Mouse (Mus musculus): ENCODE results near the gene Fbxo17. TPM values are rescaled to one million over a fixed set of nuclear protein-coding genes. Genes with fewer than 3 reads are reported as not detected.

The Fbxo17 gene
- polyA plus RNA-seq, 1 experiment: 5.9 TPM

DNA sequence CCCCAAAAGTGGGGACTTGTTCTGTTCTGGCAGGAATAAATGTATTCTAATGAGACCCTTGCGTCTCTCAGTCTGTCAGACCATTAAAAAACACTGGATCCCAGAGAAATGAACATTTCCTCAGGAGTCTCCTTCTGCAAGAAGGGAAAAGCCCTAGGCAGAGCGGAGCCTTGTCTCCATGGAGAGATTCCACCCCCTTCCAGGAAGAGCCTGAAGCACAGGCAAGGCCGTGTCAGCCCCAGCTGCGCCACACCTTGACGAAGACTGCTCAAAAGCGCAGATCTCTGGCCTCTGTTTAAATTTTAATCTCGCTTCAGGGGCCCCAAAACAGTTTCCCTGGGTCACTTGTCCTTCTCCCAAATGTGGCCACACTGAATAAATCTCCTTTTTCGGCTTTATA lies 39.0 kb upstream of the Fbxo17 start:
- WGBS: 90% methylated on average over 8 of the region's 8 CpGs
- Histone ChIP-seq H3K4me1 (ENCODE audit: control insufficient read depth, insufficient read depth, insufficient read length) (peaks cover 2% of the 10 kb centered on the region; the same call in 1 of the 2 replicates), H3K36me3 (ENCODE audit: control insufficient read depth, insufficient read depth, low read length) (no peaks in the 10 kb centered on the region), H3K27me3 (ENCODE audit: control insufficient read depth, insufficient read depth, low read length) (no peaks in the 10 kb centered on the region), H3K4me3 (ENCODE audit: extremely low read depth, insufficient read depth, insufficient read length) (no peak overlapping the region), H3K27ac (ENCODE audit: insufficient read depth, low read length) (peak overlapping the region; percentile 55; the same call in 1 of the 2 replicates)
- DNase-seq (ENCODE audit: low read depth in 1 of 2, low spot score in 2 of 2): no peak
- TF ChIP-seq POLR2A (IDR thresholded peaks at IDR 0.05; ENCODE audit: low read depth, low read length) (no peak), CTCF (IDR thresholded peaks at IDR 0.05; ENCODE audit: extremely low read depth, insufficient read depth, insufficient read length, insufficient replicate concordance) (no peak)

DNA sequence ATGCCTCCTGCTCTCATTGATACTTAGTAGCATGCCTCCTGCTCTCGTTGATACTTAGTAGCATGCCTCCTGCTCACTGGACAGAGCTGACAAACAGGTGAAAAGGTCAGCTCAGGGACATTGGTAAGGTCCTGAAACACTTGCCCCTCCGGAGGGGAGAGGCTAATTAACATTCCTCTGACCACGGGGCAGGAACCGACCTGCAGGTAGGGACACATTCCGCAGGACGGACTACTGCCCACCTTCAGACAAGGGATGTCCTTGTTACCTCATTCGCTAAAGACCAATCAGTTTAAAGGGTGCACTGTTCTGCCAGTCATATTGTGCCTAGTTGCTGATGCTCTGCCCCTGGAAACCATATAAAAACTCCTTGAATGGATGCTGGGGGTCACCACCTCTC lies 25.5 kb upstream of the Fbxo17 start:
- Histone ChIP-seq H3K27me3 (ENCODE audit: control insufficient read depth, insufficient read depth, low read length) (peaks cover 3% of the 10 kb centered on the region; the same call in 1 of the 2 replicates), H3K4me3 (ENCODE audit: extremely low read depth, insufficient read depth, insufficient read length) (no peak overlapping the region), H3K4me1 (ENCODE audit: control insufficient read depth, insufficient read depth, insufficient read length) (peaks cover 4% of the 10 kb centered on the region), H3K27ac (ENCODE audit: insufficient read depth, low read length) (no peak overlapping the region), H3K36me3 (ENCODE audit: control insufficient read depth, insufficient read depth, low read length) (no peaks in the 10 kb centered on the region)
- TF ChIP-seq POLR2A (IDR thresholded peaks at IDR 0.05; ENCODE audit: low read depth, low read length): no peak
- no peak for TF ChIP-seq CTCF (IDR thresholded peaks at IDR 0.05; ENCODE audit: extremely low read depth, insufficient read depth, insufficient read length, insufficient replicate concordance)
- no peak for DNase-seq (ENCODE audit: low read depth in 1 of 2, low spot score in 2 of 2)
- 74% methylated on average over 7 of the region's 7 CpGs for WGBS

DNA sequence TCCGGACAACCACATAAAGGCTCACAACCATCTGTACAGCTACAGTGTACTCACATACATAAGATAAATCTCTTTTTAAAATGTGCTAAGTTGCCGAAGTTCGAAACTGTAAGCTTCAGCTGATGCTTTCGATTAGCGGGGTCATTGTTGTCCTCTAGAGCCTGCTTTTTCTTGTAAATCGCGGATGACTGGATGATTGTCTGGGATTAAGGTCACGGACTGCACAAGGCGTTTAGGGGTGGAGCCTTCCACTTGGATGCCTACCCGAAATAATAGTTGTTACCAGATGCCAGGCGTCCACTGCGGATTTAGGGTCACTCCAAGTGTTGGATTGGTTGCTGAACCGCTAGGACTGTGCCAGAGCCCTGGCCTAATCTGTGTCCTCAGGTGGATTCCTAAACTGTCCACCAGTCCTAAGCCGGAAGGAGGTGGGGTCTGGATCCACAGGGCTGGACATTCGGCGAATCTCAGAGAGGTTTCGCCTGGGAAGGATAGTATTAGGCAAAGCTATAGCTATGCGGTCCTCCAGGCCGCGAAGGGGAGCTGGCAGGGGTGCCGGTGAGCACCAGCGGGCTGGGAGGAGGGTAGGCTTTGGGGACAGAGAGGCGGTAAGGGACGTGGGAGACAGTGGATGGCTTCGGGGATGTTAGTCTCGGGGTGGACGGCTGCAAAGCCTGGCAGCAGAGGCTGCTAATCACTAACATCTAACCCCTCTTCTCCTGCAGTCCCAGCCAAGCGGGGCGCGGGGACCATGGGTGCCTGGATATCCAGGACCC lies 23.9 kb upstream of the Fbxo17 start, which contains the start of gene Fbxo27:
Gene Fbxo27, plus strand, starts transcription at position 305 of the 776 bp plus-strand sequence.
- peaks cover 3% of the 10 kb centered on the region; the same call in 1 of the 2 replicates for H3K27me3 ChIP-seq (ENCODE audit: control insufficient read depth, insufficient read depth, low read length)
- H3K4me3 ChIP-seq (ENCODE audit: extremely low read depth, insufficient read depth, insufficient read length): peak within 1 kb of the TSS; percentile 45; the same call in 1 of the 2 replicates
- H3K36me3 ChIP-seq (ENCODE audit: control insufficient read depth, insufficient read depth, low read length): no peaks in the 10 kb centered on the region
- WGBS: 55% methylated on average over 30 of the region's 30 CpGs
- no peak for DNase-seq (ENCODE audit: low read depth in 1 of 2, low spot score in 2 of 2)
- no peak for TF ChIP-seq CTCF (IDR thresholded peaks at IDR 0.05; ENCODE audit: extremely low read depth, insufficient read depth, insufficient read length, insufficient replicate concordance)
- no peak for TF ChIP-seq POLR2A (IDR thresholded peaks at IDR 0.05; ENCODE audit: low read depth, low read length)
- no peak within 1 kb of the TSS for H3K27ac ChIP-seq (ENCODE audit: insufficient read depth, low read length)
- peaks cover 4% of the 10 kb centered on the region for H3K4me1 ChIP-seq (ENCODE audit: control insufficient read depth, insufficient read depth, insufficient read length)

DNA sequence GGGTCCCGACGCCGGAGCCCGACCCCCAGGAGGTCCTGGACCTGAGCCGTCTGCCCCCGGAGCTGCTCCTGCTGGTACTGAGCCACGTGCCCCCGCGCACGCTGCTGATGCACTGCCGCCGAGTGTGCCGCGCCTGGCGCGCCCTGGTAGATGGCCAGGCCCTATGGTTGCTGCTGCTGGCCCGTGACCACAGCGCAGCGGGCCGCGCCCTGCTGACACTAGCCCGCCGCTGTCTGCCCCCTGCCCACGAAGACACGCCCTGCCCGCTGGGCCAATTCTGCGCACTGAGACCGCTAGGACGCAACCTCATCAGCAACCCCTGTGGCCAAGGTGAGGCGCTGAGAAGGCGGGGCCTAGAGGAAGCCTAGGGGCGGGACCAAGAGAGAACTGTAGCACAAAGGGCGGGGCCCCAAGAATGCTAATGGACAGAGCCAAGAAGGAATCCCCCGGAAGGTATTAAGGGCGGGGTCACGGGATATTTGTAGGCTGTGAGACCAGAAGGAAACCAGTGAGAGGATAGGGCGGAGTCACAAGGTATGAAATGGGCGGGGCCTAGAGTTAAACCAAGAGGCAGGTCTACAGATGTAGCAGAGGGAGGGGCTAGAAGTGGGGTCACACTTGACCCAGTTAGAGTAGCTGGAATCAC lies 23.2 kb upstream of the Fbxo17 start:
- TF ChIP-seq CTCF (IDR thresholded peaks at IDR 0.05; ENCODE audit: extremely low read depth, insufficient read depth, insufficient read length, insufficient replicate concordance): no peak
- TF ChIP-seq POLR2A (IDR thresholded peaks at IDR 0.05; ENCODE audit: low read depth, low read length): no peak
- H3K4me1 ChIP-seq (ENCODE audit: control insufficient read depth, insufficient read depth, insufficient read length): peaks cover 4% of the 10 kb centered on the region
- peaks cover 3% of the 10 kb centered on the region; the same call in 1 of the 2 replicates for H3K27me3 ChIP-seq (ENCODE audit: control insufficient read depth, insufficient read depth, low read length)
- H3K36me3 ChIP-seq (ENCODE audit: control insufficient read depth, insufficient read depth, low read length): no peaks in the 10 kb centered on the region
- DNase-seq (ENCODE audit: low read depth in 1 of 2, low spot score in 2 of 2): peak; percentile 65
- 3% methylated on average over 38 of the region's 38 CpGs for WGBS
- peak overlapping the region; percentile 45; the same call in 1 of the 2 replicates for H3K4me3 ChIP-seq (ENCODE audit: extremely low read depth, insufficient read depth, insufficient read length)
- H3K27ac ChIP-seq (ENCODE audit: insufficient read depth, low read length): no peak overlapping the region

DNA sequence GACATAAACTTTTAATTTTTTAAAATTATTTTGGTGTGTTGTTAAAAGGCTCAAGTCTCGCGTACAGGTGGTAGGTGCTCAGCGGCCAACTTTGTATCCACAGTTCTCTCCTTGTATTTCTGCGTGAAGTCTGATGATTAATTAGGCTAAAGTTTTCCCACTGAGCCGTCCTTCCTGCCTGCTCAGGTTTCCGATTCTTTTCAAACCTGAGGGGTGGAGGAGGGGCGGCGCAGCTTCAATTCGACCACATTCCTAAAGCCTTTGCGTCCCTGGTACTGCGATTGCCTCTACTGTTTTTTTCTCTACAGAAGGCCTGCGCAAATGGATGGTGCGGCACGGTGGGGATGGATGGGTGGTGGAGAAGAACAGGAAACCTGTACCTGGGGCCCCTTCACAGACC lies 22.2 kb upstream of the Fbxo17 start:
- Histone ChIP-seq H3K27ac (ENCODE audit: insufficient read depth, low read length) (no peak overlapping the region), H3K27me3 (ENCODE audit: control insufficient read depth, insufficient read depth, low read length) (peaks cover 3% of the 10 kb centered on the region; the same call in 1 of the 2 replicates), H3K4me3 (ENCODE audit: extremely low read depth, insufficient read depth, insufficient read length) (no peak overlapping the region), H3K36me3 (ENCODE audit: control insufficient read depth, insufficient read depth, low read length) (no peaks in the 10 kb centered on the region), H3K4me1 (ENCODE audit: control insufficient read depth, insufficient read depth, insufficient read length) (peaks cover 4% of the 10 kb centered on the region)
- 21% methylated on average over 14 of the region's 14 CpGs for WGBS
- DNase-seq (ENCODE audit: low read depth in 1 of 2, low spot score in 2 of 2): no peak
- TF ChIP-seq POLR2A (IDR thresholded peaks at IDR 0.05; ENCODE audit: low read depth, low read length) (no peak), CTCF (IDR thresholded peaks at IDR 0.05; ENCODE audit: extremely low read depth, insufficient read depth, insufficient read length, insufficient replicate concordance) (no peak)

DNA sequence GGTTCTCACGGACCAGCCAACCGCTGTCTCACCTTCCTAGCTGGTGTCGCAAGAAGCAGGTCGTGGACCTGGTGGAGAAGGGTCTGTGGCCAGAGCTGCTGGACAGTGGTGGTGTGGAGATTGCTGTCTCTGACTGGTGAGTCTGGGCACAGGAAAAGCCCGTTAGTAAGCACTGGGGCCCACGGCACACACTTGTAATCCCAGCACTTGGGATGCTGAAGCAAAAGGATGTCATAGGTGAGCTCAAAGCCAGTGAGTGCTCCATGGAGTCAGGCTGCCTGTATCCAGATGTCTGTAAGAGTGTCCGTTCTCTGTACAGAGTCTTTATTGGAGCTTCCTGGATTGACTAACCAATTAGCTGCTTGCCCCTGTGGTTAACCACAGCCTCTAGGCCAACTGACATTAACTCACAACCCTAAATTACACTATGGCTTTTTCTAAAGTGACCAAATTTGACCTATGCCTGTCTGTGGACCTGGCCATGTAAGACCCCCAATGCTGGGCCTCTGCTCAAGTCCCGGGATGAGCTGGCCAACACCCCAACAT lies 21.6 kb upstream of the Fbxo17 start:
- Histone ChIP-seq H3K36me3 (ENCODE audit: control insufficient read depth, insufficient read depth, low read length) (no peaks in the 10 kb centered on the region), H3K4me3 (ENCODE audit: extremely low read depth, insufficient read depth, insufficient read length) (no peak overlapping the region), H3K4me1 (ENCODE audit: control insufficient read depth, insufficient read depth, insufficient read length) (peaks cover 4% of the 10 kb centered on the region), H3K27me3 (ENCODE audit: control insufficient read depth, insufficient read depth, low read length) (peaks cover 3% of the 10 kb centered on the region; the same call in 1 of the 2 replicates), H3K27ac (ENCODE audit: insufficient read depth, low read length) (no peak overlapping the region)
- TF ChIP-seq POLR2A (IDR thresholded peaks at IDR 0.05; ENCODE audit: low read depth, low read length) (no peak), CTCF (IDR thresholded peaks at IDR 0.05; ENCODE audit: extremely low read depth, insufficient read depth, insufficient read length, insufficient replicate concordance) (no peak)
- DNase-seq (ENCODE audit: low read depth in 1 of 2, low spot score in 2 of 2): no peak
- WGBS: 54% methylated on average over 8 of the region's 8 CpGs
